Mouse (Mus musculus): ENCODE data around the gene Macc1.

Gene Macc1

DNA sequence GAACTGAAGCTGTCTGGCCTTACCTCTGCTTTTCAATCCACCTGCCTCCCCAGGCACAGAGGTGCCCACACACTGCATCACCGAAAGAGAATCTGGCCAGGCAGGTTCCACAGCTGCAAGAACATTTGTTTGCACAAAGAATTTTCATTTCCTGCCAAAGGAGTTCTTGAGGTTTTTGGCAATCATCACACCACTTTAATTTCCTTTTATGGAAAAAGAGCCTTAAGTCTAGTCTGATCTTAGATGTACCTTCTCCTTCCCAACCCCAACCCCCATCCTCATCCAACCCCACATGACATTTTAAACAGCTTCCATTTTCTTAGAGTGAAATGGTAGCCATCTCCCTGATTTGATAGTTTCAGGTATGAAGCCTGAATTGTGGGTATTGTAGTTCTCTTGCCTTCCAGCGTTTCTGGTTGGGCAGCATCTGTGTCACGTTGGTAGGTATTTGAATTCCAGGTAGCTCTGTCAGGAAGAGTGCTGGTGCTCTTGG lies 76.2 kb downstream of the Macc1 start:
- no peak for DNase-seq

- DNase-seq, result no peak
Observed at GRCm38 (mm10) chr12:119398046-119398659, 84.1 kb downstream of the Macc1 start.

DNA sequence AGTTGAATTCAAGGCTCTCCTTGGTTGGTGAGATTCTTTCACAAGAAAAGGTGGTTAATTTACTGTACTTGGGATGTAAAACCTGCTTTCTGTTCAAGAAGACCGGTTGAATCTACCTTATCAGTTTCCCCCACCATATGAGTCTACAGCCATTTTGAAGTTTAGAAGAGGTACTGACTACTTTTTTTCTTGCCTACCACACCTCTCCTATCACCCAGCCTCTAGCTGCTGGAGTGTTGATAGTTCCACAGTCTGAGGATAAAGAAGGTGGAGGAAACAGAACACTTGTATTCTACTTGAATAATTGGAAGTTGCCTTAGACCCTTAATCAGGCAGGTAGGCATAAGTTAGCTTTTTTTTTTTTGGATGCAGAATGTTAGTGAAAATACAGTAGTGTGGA lies 88.2 kb downstream of the Macc1 start:
- DNase-seq, result no peak

- no peak for DNase-seq
Observed at GRCm38 (mm10) chr12:119402796-119403195, 88.7 kb downstream of the Macc1 start.

DNA sequence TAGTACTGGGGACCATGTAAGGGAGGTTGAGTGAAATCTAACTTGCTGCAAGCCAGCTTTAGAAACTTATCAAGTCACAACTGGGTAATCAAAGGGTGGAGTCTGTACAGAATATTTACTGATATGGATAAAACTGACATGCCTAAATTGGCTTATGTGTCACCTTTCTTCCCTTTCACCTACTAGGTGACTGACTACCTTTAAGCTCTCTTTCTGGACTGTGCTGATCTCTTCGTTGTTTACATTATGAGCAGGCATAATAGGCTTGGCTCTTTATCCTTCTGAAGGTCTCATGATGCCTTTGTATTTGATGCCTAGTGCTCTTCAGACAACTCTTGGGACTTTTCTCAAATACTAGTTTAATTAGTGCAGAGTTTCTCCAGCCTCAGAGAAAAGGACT lies 90.7 kb downstream of the Macc1 start:
- DNase-seq, result no peak

GRCm38 (mm10) chr12:119410522-119410921 lies 96.5 kb downstream of the Macc1 start:
- DNase-seq, result no peak

DNA sequence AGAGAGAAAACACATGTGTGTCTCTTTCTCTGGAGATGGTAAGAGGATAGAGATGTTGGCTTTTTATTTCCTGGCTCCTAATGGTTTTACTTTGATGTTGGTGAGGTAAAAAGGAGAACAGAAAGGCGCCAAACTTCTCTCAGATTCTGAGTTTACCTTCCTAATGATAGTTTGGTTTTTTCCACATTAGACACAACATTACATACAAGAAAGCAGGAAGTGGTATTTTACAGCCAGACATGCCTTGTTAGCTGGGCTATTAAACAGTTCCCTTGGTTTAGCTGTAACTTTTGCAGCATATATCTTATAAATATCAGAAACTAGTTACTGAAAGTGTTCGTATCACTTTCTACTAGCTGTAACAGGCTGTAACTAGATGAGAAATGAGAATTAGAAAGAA lies 96.9 kb downstream of the Macc1 start:
- no peak for DNase-seq

- no peak for DNase-seq
Observed at GRCm38 (mm10) chr12:119411982-119412381, 97.9 kb downstream of the Macc1 start.

DNA sequence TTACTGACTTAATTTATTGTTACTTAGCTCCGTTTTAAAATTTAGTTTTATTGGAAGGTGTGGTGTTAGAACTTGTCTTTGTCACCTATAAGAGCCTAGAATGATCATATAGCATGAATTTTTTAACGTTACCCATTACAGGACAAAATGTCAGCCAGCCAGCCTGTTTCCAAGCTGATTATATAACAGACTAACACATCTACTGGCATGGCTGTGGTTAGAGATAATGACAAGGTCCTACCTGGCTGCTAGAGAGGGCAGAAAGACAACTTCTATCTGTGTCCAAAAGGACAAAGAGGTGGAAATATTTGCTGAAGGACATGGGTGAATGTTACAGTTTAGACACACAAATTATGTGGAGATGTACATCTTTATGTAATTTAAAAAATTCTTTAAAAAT lies 101.8 kb downstream of the Macc1 start:
- no peak for DNase-seq

DNA sequence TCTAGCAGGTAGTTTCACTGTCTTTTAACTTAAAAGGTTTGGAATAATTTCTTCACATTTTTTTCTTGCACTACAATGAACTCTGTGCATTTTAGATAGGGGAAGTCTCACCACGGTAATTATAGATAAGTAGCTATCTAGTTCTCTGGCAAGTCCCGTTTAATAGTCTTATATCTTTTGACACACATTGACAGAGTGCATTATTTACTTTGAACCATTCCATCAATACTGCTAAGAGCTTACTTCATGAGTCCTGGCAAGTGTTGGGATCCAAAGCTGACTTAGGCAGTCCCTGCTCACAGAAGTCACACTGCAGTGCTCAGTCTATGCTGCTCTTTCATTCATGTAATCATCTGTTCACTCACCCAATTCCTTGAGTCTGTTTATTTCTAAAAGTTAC lies 111.7 kb downstream of the Macc1 start:
- DNase-seq, result no peak

- DNase-seq, result no peak
Observed at GRCm38 (mm10) chr12:119426182-119426886, 112.3 kb downstream of the Macc1 start.

- DNase-seq, result peak; percentile 4 to 39
Observed at GRCm38 (mm10) chr12:119426887-119427204, 112.8 kb downstream of the Macc1 start.

- no peak for DNase-seq
Observed at GRCm38 (mm10) chr12:119440720-119441119, 126.7 kb downstream of the Macc1 start.

- no peak for DNase-seq
Observed at GRCm38 (mm10) chr12:119450116-119450515, 136.0 kb downstream of the Macc1 start.

DNA sequence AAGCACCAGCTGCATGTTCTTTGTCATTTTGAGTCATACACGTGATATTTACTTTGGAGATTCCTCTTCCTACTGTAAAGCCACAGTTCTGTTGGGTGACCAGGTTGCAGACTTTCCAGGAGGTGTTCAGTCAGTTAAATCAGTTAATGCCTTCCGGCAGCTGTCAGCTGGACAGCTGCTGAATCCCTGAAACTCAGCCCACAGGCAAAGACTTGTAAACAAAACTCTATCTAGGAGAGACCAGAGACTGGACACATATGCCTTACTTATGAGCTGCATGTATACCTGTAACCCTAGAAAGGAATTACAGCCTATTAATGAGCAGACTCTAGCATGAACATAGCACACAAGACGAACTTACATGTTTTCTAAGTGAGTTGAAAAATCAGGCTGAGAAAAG lies 137.2 kb downstream of the Macc1 start:
- DNase-seq, result no peak

DNA sequence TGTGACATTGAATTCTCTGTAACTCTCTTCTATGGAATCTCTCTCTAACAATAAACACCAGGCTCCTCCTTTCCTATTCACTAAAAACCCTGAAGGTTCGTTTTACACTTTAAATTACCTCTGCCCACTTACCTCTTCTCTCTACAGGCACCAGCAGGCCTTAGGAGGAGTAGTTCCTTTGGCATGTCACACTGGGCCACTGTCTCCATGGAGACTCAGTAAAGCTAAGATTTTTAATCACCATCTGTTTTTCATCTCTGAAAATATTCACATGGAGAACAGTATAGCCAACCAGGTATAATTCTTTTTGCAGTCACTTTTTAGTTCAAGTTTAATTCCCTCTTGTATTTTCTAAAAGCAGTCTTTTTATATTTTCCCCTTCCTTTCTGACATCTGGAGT lies 140.0 kb downstream of the Macc1 start:
- DNase-seq, result no peak

- DNase-seq, result no peak
Observed at GRCm38 (mm10) chr12:119464040-119464939, 150.2 kb downstream of the Macc1 start.

GRCm38 (mm10) chr12:119464940-119465245 lies 150.8 kb downstream of the Macc1 start:
- DNase-seq, result no peak

- DNase-seq, result no peak
Observed at GRCm38 (mm10) chr12:119467656-119468055, 153.6 kb downstream of the Macc1 start.

DNA sequence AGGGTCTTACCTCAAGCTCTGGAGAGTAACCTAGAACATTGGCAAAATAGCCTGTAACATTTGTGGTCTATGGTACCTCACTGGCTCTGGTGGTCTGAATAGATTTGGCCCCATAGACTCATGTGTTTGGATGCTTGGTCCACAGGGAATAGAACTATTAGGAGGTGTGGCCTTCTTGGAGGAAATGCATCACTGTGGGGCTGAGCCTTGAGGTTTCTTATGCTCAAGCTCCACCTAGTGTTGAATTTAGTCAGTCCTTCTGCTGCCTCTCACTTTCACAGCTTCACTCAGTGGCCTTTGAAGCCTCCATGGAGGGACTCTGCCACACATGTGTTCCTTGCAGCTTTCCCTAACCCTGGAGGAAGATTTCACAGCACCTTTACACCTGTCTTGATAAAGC lies 156.2 kb downstream of the Macc1 start:
- no peak for DNase-seq

GRCm38 (mm10) chr12:119483296-119483695 lies 169.2 kb downstream of the Macc1 start:
- DNase-seq, result no peak

DNA sequence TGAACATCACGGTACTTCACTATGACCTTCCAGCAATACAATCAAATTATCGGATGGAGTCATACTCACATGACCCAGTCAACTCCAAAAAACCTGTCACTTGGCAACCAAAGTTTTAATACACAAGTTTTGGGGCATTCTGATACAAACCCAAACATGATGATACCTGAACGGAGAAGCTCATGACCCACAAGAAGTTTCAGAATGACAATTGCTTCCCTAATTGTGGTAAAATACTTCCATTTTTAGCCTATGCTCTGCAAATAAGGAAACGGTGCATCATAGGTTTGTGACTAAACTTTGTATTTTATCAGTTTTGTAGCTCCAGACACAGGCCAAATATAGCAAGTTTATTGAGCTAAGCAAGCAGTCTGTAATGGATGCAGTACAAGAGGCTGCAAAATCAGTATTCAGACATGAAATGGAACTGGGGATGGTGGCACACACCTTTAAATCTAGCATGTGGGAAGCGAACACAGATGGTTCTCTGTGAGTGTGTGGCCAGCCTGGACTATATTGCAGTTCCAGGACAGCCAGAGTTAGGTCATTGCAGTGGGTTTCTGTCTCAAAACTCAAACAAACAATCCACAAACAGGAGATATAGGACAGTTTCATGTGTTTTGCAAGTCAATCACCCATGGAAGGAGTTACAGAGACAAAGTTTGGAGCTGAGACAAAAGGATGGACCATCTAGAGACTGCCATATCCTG lies 170.0 kb downstream of the Macc1 start:
- no peak for DNase-seq

- no peak for DNase-seq
Observed at GRCm38 (mm10) chr12:119511145-119511544, 197.1 kb downstream of the Macc1 start.

Measured in cerebellum, postnatal 25 days (tissue).